Mouse (Mus musculus) cerebellum, adult 2 months (tissue): ENCODE results near the gene Gm21969.

Experiments
- CTCF ChIP-seq: fragments of 200-500 bp; IDR thresholded peaks from 2 replicates; pipeline ENCODE4 v1.5.1; 2011; ENCODE audit warnings: low read depth, mild to moderate bottlenecking, control low read depth, low read length, moderate library complexity, borderline replicate concordance; ENCODE audit not compliant: insufficient read depth
- POLR2A ChIP-seq: fragments of 200-500 bp; IDR thresholded peaks from 2 replicates; pipeline ENCODE4 v1.6.1; 2011; ENCODE audit warnings: low read length, control low read depth, borderline replicate concordance; ENCODE audit not compliant: insufficient read depth

GRCm38 (mm10) chr4:139639801-139640200, 36.8 kb downstream of the Gm21969 start:
- TF ChIP-seq POLR2A (no peak), CTCF (no peak)
